Mouse (Mus musculus): Measurements from ENCODE around the gene Eps8l3.

Gene Eps8l3

DNA sequence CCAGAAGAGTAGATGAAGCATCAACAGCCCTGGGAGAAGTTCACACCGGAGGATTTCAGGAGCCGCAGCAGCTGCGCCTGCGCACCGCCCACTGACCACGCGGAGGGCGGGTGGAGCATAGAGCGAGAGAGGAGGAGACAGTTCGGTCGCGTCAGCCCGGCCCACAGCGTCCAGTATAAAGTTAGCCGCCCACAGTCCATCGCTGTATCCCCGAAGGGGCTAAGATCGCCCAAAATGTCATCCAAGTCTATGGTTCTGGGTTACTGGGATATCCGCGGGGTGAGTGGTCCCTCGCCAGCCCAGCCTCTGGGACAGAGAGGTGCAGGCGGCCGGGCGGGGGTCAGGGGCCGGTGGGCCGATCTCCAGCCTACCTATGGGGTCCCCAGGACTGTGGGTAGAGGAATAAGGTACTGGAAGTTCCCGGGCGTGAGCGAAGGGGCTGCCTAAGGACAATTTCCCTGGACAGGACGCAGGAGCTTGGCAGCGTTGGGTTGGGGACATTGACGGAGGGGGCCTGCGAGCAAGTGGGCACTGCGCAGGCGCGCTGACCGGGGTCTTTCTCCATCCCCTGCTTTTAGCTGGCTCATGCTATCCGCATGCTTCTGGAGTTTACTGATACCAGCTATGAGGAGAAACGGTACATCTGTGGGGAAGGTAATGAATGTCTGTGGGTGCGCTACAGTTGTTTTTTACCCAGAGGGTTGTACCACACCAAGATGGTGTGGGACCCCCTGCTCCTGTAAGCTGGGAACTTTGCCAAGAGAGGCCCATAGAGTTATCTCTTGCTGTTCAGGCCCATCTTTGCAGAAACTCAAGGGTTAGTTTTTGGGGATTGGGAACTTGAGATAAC is 18.9 kb downstream of the Eps8l3 start, which contains the start of gene Gstm5:
Gstm5 (plus strand) TSS at position 102 of the 850 bp plus-strand sequence.
- peak; percentile 64 for DNase-seq (ENCODE audit: low read depth, low spot score)

- DNase-seq (ENCODE audit: low read depth, low spot score): no peak
Observed at GRCm38 (mm10) chr3:107898691-107899090, 21.7 kb downstream of the Eps8l3 start.

DNA sequence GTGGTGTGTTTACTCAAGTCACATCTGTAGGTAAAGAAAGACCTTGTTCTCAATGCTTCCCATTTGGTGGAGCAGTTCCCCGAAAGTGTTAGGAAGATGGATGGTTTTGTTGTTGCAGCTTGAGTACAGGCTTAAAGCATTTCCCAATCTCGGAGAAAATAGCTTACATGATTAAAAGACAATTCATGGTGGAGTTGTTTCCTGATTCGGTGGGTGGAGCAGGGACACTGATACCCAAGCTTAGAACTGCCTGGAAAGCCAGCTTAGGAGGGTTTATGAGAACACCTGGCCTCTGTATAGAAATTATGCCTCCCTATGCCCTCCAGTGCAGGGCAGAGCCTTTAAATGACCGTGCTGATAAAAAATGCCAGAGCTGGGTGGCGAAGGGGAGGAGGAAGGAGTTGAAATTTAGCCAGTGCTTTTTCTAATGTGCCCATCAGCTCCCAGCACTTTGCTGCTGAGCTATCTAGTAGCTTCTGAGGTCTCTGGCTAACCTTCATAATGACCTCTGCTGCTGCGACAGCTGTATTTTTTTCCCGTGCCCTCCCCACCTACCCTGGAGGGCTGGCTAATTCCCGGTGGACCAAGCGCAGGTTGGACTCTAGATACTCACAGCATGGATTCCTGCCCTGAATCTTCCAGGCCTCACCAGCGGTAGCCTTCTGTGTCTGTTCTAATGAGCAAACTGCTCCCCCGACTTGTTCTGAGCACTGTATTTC is 24.1 kb downstream of the Eps8l3 start:
- no peak for DNase-seq (ENCODE audit: low read depth, low spot score)

DNA sequence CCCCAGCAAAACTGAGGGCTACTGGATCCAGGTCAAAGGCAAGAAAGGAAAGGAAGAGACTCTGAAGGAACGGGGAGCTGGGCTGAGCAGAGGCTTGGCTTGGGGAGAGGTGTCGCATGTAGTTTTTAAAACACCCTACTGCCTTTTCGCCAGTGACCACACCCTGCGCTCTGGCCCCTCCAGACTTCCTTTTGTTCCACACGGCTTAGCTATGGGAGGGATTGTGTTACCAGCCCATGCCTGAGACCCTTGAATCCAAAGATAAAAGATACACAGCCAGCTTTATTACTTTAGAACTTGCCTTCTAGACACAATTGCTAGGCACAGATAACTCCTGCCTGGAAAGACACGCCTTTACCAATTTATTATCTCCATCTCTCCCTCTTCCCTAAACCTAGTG is 28.9 kb downstream of the Eps8l3 start:
- no peak for DNase-seq (ENCODE audit: low read depth, low spot score)

DNA sequence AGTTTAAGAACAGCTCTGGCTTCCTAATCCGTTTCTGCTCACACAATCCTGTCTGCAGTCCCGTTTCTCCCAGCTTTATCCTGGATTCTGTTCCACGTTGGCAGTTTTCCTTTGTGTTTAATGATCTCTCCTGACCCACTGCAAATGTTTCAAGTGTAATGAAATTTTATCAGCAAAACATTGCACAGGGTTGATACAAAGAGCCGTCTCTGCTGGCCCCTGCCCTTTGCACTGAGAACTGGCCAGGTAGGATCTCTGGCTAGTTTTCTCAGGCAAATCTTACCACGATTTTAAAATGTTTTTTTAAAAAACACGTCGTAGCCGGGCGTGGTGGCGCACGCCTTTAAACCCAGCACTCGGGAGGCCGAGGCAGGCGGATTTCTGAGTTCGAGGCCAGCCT is 39.6 kb downstream of the Eps8l3 start:
- no peak for DNase-seq (ENCODE audit: low read depth, low spot score)

DNA sequence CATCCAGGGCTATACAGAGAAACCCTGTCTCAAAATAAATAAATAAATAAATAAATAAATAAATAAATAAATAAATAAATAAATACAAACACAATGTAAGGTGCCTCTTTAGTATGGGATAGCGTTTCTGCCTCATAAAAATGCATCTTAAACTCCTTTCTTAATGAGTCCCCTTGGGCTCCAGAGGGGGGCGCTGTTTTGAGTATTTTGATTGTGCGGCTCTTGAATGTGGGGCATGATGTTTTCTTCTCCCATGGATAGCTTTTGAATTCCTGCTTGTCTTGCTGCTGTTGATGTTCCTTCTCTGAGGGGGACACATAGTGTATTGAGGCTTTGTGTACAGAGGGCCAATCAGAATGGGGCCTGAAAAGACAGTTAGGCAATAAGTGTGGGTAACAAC is 40.1 kb downstream of the Eps8l3 start:
- DNase-seq (ENCODE audit: low read depth, low spot score): peak; percentile 61

- peak; percentile 78 for DNase-seq (ENCODE audit: low read depth, low spot score)
Observed at GRCm38 (mm10) chr3:107917783-107918408, 40.9 kb downstream of the Eps8l3 start.

GRCm38 (mm10) chr3:107920348-107920747 is 43.3 kb downstream of the Eps8l3 start:
- no peak for DNase-seq (ENCODE audit: low read depth, low spot score)

DNA sequence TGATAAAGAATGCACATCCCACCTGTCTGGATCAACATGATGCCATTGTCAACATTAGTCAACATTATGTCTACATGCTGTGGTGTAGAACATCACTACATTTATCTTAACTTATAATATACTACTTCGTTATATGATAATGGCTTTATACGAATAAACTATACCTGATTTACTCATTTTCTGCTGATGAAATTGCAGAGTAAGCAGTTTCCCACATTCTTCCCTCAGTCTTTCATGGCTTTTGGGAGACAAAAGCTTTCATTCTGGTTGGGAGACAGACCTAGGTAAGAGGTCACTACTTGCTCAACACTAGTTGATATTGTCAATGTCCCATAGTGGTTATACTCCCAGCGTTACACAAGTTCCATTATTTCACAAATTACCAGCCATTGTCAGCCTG is 48.3 kb downstream of the Eps8l3 start:
- DNase-seq (ENCODE audit: low read depth, low spot score): no peak

DNA sequence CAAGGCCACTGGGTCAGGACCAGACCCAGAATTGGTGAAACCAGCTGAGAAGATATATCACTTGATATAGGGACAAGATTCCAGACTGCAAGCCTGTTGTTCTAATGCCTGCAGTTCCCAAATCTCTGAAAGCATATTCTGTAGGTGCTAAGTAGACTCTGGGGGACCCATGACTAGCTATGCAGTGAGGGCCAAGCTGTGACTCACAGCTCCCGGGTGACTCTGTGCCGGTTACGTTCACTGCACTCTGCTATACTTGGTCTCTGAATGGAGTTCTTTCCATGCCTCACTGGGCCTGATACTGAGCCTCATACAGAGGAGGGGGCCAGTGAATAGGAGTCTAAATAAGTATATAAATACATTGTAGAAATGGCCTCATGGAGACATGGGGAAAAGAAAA is 50.8 kb downstream of the Eps8l3 start:
- DNase-seq (ENCODE audit: low read depth, low spot score): no peak

- DNase-seq (ENCODE audit: low read depth, low spot score): no peak
Observed at GRCm38 (mm10) chr3:107928691-107929090, 51.7 kb downstream of the Eps8l3 start.

- DNase-seq (ENCODE audit: low read depth, low spot score): no peak
Observed at GRCm38 (mm10) chr3:107929243-107929642, 52.2 kb downstream of the Eps8l3 start.

DNA sequence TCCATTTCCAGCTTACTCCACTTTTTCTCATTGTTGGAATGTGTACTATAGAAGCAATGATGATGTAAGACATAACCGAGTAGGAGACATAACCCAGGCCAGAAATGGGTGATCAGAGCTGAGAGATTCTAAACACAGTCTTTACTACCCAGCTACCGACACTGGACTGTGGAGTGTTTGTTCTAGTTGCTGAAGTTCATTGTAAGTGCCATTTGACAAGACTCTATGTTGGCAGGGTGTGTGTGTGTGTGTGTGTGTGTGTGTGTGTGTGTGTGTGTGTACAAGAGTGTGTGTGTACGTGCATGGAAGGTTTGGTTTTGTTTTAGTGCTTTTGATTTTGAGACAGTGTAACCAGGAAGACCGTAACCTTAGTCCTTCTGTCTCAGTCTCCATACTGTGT is 52.7 kb downstream of the Eps8l3 start:
- DNase-seq (ENCODE audit: low read depth, low spot score): no peak

DNA sequence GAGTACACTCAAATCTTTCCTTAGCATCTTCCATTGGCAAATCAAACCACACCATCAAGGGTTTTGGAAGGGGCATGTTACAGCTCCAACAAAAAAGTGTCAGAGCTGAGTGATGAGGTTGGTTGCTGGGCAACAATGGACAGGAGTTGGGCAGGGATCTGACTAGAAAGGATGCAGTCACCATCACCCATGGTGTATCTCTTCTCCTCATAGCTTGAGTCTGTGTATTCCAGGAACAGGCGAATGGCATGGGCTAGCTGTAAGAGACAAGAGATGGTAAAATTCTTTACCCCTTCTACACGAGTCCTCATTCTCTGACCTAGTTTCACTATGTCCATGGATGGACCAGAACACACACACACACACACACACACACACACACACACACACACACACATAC is 54.1 kb downstream of the Eps8l3 start:
- DNase-seq (ENCODE audit: low read depth, low spot score): no peak

DNA sequence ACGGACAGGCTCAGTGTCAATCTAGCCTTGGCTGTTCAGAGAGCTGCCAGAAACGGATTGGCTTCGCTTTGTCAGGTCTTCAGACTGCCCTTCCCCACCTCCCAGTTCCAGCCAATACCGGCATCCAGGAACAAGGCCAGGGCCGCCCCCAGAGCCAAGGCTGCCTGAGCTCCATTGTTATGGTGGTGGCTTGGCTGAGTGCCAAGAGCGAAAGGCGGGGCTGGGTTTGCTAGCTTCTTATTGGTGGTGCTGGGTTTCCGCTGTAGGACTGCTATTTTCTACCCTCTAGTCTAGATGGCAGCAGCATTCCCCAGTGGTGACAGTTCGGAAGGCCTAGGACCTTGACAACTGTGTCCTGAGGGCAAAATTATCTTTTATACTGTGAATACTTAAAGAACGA is 54.6 kb downstream of the Eps8l3 start, which contains the start of gene Gstm7:
Gstm7 (minus strand) TSS at position 148 of the 400 bp plus-strand sequence.
- DNase-seq (ENCODE audit: low read depth, low spot score): peak; percentile 100

DNA sequence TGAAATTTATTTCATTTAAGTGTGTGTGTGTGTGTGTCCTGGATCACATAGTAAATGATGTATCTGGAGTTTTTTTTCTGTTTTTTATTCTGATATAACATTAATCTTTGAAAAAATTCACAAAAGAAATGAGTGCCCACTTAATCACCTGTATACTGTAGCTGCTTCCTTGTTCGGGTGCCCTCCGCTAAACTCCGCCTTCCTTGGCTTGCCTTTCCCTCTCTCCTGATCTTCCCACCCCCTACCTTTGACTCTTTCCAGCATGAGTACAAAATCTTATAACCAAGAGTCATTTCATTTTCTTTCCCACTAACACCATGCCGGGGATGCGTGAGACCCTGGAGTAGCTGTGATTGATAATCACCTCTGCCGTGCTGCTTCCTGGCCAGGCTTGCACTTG is 55.1 kb downstream of the Eps8l3 start:
- DNase-seq (ENCODE audit: low read depth, low spot score): no peak

GRCm38 (mm10) chr3:107935268-107935667 is 58.2 kb downstream of the Eps8l3 start:
- no peak for DNase-seq (ENCODE audit: low read depth, low spot score)

DNA sequence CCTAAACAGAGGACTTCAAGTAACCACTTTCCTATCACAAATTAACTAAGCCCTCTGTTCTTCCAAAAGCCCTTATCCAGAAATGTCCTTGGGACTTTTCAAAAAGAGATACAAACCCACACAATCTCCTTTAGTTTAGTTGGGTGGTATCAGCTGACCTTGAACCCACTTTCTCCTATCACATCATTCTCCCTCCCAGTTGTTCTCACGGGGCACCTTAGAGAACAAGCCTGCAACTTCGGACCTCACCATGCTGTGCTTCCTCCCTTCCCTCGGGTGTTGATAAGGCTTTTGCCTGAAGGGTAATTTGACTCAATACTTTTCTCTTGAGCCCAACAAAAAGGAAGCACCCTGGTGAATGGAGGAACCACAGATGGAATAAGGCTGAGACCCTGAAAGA is 58.9 kb downstream of the Eps8l3 start:
- no peak for DNase-seq (ENCODE audit: low read depth, low spot score)

GRCm38 (mm10) chr3:107939403-107939802 is 62.4 kb downstream of the Eps8l3 start:
- DNase-seq (ENCODE audit: low read depth, low spot score): peak; percentile 83

DNA sequence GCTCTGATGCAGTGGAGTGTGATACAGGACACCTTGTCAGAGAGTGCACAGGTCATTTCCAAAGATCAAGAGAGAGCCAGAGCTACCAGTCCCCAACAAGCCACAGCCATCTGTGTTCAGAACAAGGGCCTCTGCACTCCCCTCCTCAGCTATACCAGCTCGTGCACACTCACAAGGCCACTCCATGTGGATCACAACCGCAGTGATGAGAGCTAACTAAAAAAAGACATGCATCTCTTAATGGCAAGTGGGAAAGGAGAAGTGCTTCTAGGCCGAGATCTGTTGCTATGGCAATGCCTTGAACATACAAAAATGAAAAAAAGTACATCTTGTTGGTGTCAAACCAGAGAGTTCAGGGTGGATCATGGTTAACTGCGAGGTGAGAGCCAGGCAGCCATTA is 62.8 kb downstream of the Eps8l3 start:
- DNase-seq (ENCODE audit: low read depth, low spot score): no peak

DNA sequence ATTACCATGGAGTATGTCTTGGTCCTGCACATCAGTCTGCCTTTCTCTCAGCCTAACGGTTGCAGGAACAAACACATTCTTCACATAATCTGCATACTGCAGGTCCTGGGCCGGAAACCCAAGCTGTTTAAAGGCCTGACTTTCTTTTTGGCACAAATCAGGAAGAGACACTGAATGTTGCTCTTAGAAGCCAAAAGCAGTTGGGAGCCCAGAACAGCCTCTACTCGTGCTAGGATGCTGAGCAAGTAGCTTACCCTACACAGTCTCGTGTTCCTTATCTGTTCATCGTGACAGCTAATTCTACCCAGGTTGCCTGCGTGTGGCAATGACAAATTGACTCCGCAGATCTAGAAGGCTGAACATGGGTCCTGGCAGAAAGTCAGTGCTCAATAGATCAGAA is 63.5 kb downstream of the Eps8l3 start:
- no peak for DNase-seq (ENCODE audit: low read depth, low spot score)

GRCm38 (mm10) chr3:107941261-107941660 is 64.2 kb downstream of the Eps8l3 start:
- DNase-seq (ENCODE audit: low read depth, low spot score): no peak

All from ZHBTc4 (cell line).